Comparison of ENCODE assay signal across 11 mouse cellular contexts in genomic region chr1:165706492-165706891, GRCm38 (mm10). TPM values are rescaled to one million over a fixed set of nuclear protein-coding genes. Genes with fewer than 3 reads are reported as not detected.
DNase-seq lines count a peak whose midpoint lies in the region; ATAC-seq and TF ChIP-seq lines count a peak whose summit lies in the region.
"Had no signal": no experiment of that assay in that cellular context is flagged by ENCODE, and none has a peak within 500 bp of the region (broad histone marks: within the 10 kb centered on the region; RNA-seq: fewer than 3 reads in every experiment).

No protein-coding gene starts in this region.

- no peak for TF ChIP-seq POLR2A in spleen, adult 2 months (IDR thresholded peaks at IDR 0.05; ENCODE audit: low read depth, low read length)

- peaks cover 24% of the 10 kb centered on the region for H3K4me1 ChIP-seq in hindbrain, embryonic 13.5 days (replicated peaks)
- H3K4me1 ChIP-seq in hindbrain, embryonic 11.5 days (replicated peaks; ENCODE audit: control insufficient read depth, insufficient read depth, low read length), result no peaks in the 10 kb centered on the region
- peaks cover 45% of the 10 kb centered on the region; the same call in 1 of the 2 replicates for H3K4me1 ChIP-seq in spleen, adult 2 months (ENCODE audit: control insufficient read depth, insufficient read depth, insufficient read length)
- peaks cover 49% of the 10 kb centered on the region for H3K4me1 ChIP-seq in intestine, embryonic 15.5 days (replicated peaks)
- H3K4me1 ChIP-seq in stomach, embryonic 14.5 days (ENCODE audit: control insufficient read depth, insufficient read depth, low read length), result peaks cover 36% of the 10 kb centered on the region

- peaks cover 69% of the 10 kb centered on the region for H3K27me3 ChIP-seq in hindbrain, embryonic 13.5 days
- peaks cover 10% of the 10 kb centered on the region for H3K27me3 ChIP-seq in hindbrain, embryonic 11.5 days (ENCODE audit: control insufficient read depth, insufficient read depth, low read length)
- no peaks in the 10 kb centered on the region for H3K27me3 ChIP-seq in spleen, adult 2 months (ENCODE audit: control insufficient read depth, insufficient read depth, low read length)
- H3K27me3 ChIP-seq in intestine, embryonic 15.5 days (replicated peaks), result no peaks in the 10 kb centered on the region
- H3K27me3 ChIP-seq in stomach, embryonic 14.5 days (ENCODE audit: control insufficient read depth, insufficient read depth, low read length), result no peaks in the 10 kb centered on the region

- H3K4me3 ChIP-seq in hindbrain, embryonic 13.5 days, result peak overlapping the region; percentile 61; the same call in 1 of the 2 replicates
- no peak overlapping the region for H3K4me3 ChIP-seq in hindbrain, embryonic 11.5 days (ENCODE audit: low read depth, low read length)
- H3K4me3 ChIP-seq in spleen, adult 2 months (ENCODE audit: extremely low read depth, insufficient read depth, insufficient read length), result peak overlapping the region; percentile 94
- H3K4me3 ChIP-seq in intestine, embryonic 15.5 days (replicated peaks), result peak overlapping the region; percentile 66
- H3K4me3 ChIP-seq in stomach, embryonic 14.5 days (ENCODE audit: low read depth, low read length), result peak overlapping the region; percentile 87

- peak overlapping the region; percentile 98 for H3K4me2 ChIP-seq in hindbrain, embryonic 13.5 days
- no peak overlapping the region for H3K4me2 ChIP-seq in hindbrain, embryonic 11.5 days (replicated peaks; ENCODE audit: low read depth, low read length)
- peak overlapping the region; percentile 84 for H3K4me2 ChIP-seq in intestine, embryonic 15.5 days (replicated peaks)
- H3K4me2 ChIP-seq in stomach, embryonic 14.5 days (replicated peaks; ENCODE audit: low read depth, low read length), result peak overlapping the region; percentile 74

- no peak overlapping the region for H3K27ac ChIP-seq in hindbrain, embryonic 13.5 days
- H3K27ac ChIP-seq in hindbrain, embryonic 11.5 days (ENCODE audit: low read depth, low read length), result no peak overlapping the region
- H3K27ac ChIP-seq in spleen, adult 2 months (ENCODE audit: insufficient read depth, low read length), result peak overlapping the region; percentile 98
- no peak overlapping the region for H3K27ac ChIP-seq in intestine, embryonic 15.5 days
- H3K27ac ChIP-seq in stomach, embryonic 14.5 days (ENCODE audit: low read length), result no peak overlapping the region; the same call in 1 of the 2 replicates

- H3K36me3 ChIP-seq in hindbrain, embryonic 13.5 days, result no peaks in the 10 kb centered on the region
- no peaks in the 10 kb centered on the region for H3K36me3 ChIP-seq in hindbrain, embryonic 11.5 days (ENCODE audit: control insufficient read depth, insufficient read depth, low read length)
- H3K36me3 ChIP-seq in spleen, adult 2 months (ENCODE audit: control insufficient read depth, insufficient read depth, low read length), result peaks cover 4% of the 10 kb centered on the region; the same call in 1 of the 2 replicates
- no peaks in the 10 kb centered on the region for H3K36me3 ChIP-seq in intestine, embryonic 15.5 days
- H3K36me3 ChIP-seq in stomach, embryonic 14.5 days (ENCODE audit: control insufficient read depth, insufficient read depth, low read length), result no peaks in the 10 kb centered on the region

- no peaks in the 10 kb centered on the region for H3K9me3 ChIP-seq in hindbrain, embryonic 13.5 days
- no peaks in the 10 kb centered on the region for H3K9me3 ChIP-seq in hindbrain, embryonic 11.5 days (ENCODE audit: control insufficient read depth, low read length)
- H3K9me3 ChIP-seq in intestine, embryonic 15.5 days, result no peaks in the 10 kb centered on the region
- H3K9me3 ChIP-seq in stomach, embryonic 14.5 days (ENCODE audit: control insufficient read depth, low read depth, low read length), result no peaks in the 10 kb centered on the region
- H3K9me3 ChIP-seq: G1E had no signal

- no peak for DNase-seq in hindbrain, embryonic 11.5 days (ENCODE audit: low spot score)
- no peak for DNase-seq in spleen, adult 2 months (ENCODE audit: low read depth in 1 of 2, low spot score in 2 of 2)
- no peak for DNase-seq in spleen, adult 18-20 months
- no peak for DNase-seq in natural killer cell, adult 2 months (ENCODE audit: low spot score in 2 of 2)
- no peak for DNase-seq in adrenal gland, postnatal 4 days (ENCODE audit: low spot score in 2 of 2)
- DNase-seq: adrenal gland, postnatal 10 days; kidney, postnatal 36 days had no signal

- no peak overlapping the region for H3K9ac ChIP-seq in hindbrain, embryonic 13.5 days
- no peak overlapping the region for H3K9ac ChIP-seq in hindbrain, embryonic 11.5 days (ENCODE audit: low read depth, low read length)
- H3K9ac ChIP-seq in intestine, embryonic 15.5 days, result peak overlapping the region; percentile 81; the same call in 1 of the 2 replicates
- peak overlapping the region; percentile 78; the same call in 1 of the 2 replicates for H3K9ac ChIP-seq in stomach, embryonic 14.5 days (replicated peaks; ENCODE audit: low read depth, low read length)

- ATAC-seq in hindbrain, embryonic 13.5 days (ENCODE audit: low FRiP score), result no peak
- ATAC-seq in hindbrain, embryonic 11.5 days (ENCODE audit: low FRiP score), result no peak
- no peak for ATAC-seq in intestine, embryonic 15.5 days
- ATAC-seq in stomach, embryonic 14.5 days (ENCODE audit: insufficient number of reproducible peaks, insufficient read depth, low FRiP score, low read depth), result no peak

- WGBS in hindbrain, embryonic 13.5 days, result 77% methylated on average over 4 of the region's 4 CpGs
- WGBS in hindbrain, embryonic 11.5 days, result 70% methylated on average over 4 of the region's 4 CpGs
- WGBS in spleen, adult 2 months, result 11% methylated on average over 4 of the region's 4 CpGs
- WGBS in intestine, embryonic 15.5 days, result 65% methylated on average over 4 of the region's 4 CpGs
- WGBS in stomach, embryonic 14.5 days, result 60% methylated on average over 4 of the region's 4 CpGs

- no peak for TF ChIP-seq CTCF in spleen, adult 2 months (IDR thresholded peaks at IDR 0.05; ENCODE audit: extremely low read depth, insufficient read depth, insufficient read length, insufficient replicate concordance)

RNA-seq across cellular contexts. Expression of gene Rcsd1, which starts 3.1 kb away (rescaled TPM):
- 12.4 and 13.5 TPM in 2 replicates for polyA plus RNA-seq in hindbrain, embryonic 13.5 days (2015; fragmentation: Nextera tagmentation; extraction: Ambion mirVana)
- polyA plus RNA-seq in hindbrain, embryonic 11.5 days (2014; fragmentation: Nextera tagmentation; extraction: Ambion mirVana), result 8.5 and 9.4 TPM in 2 replicates
- 68.3 and 73.9 TPM in 2 replicates for polyA plus RNA-seq in spleen, adult 2 months (2012; rRNA removed)
- polyA plus RNA-seq in intestine, embryonic 15.5 days (2015; fragmentation: Nextera tagmentation; extraction: Ambion mirVana), result 32.7 and 33.8 TPM in 2 replicates
- 37.2 and 44.0 TPM in 2 replicates for polyA plus RNA-seq in stomach, embryonic 14.5 days (2014; fragmentation: Nextera tagmentation; extraction: Ambion mirVana)
- total RNA-seq in adrenal gland, postnatal 4 days (2021), result 10 to 100 TPM; 29.5 to 31.9 TPM

RNA-seq across cellular contexts. Expression of gene Creg1, which starts 57.1 kb away (rescaled TPM):
- 24.1 and 31.6 TPM in 2 replicates for polyA plus RNA-seq in hindbrain, embryonic 13.5 days (2015; fragmentation: Nextera tagmentation; extraction: Ambion mirVana)
- 38.1 and 38.2 TPM in 2 replicates for polyA plus RNA-seq in hindbrain, embryonic 11.5 days (2014; fragmentation: Nextera tagmentation; extraction: Ambion mirVana)
- polyA plus RNA-seq in spleen, adult 2 months (2012; rRNA removed), result 89.4 and 101 TPM in 2 replicates
- polyA plus RNA-seq in intestine, embryonic 15.5 days (2015; fragmentation: Nextera tagmentation; extraction: Ambion mirVana), result 101 and 124 TPM in 2 replicates
- 62.0 and 63.4 TPM in 2 replicates for polyA plus RNA-seq in stomach, embryonic 14.5 days (2014; fragmentation: Nextera tagmentation; extraction: Ambion mirVana)
- 10 to 100 TPM; 43.2 to 44.4 TPM for total RNA-seq in adrenal gland, postnatal 4 days (2021)

Comparison
In these comparisons a context has a peak if more than half of its experiments do, and no peak if none do; other contexts are left out.
1. H3K9ac ChIP-seq: peak in intestine, embryonic 15.5 days (single experiment) and stomach, embryonic 14.5 days (single experiment); none in hindbrain, embryonic 13.5 days (single experiment) and hindbrain, embryonic 11.5 days (single experiment).